9 mouse cellular contexts compared by ENCODE assay signal in genomic region chr2:116942321-116942791, GRCm38 (mm10).
A peak's percentile ranks its signal among the peaks of the same experiment; 100 is the strongest.
DNase-seq lines count a peak whose midpoint lies in the region; ATAC-seq lines count a peak whose summit lies in the region.
"Had no signal": no experiment of that assay in that cellular context is flagged by ENCODE, and none has a peak within 500 bp of the region (broad histone marks: within the 10 kb centered on the region; RNA-seq: fewer than 3 reads in every experiment).

No protein-coding gene starts in this region.

- H3K27me3 ChIP-seq in hindbrain, embryonic 10.5 days (ENCODE audit: insufficient read depth, poor library complexity, severe bottlenecking) = no peaks in the 10 kb centered on the region
- H3K27me3 ChIP-seq in hindbrain, embryonic 14.5 days (ENCODE audit: control insufficient read depth, insufficient read depth, low read length) = no peaks in the 10 kb centered on the region
- H3K27me3 ChIP-seq in liver, embryonic 11.5 days (replicated peaks; ENCODE audit: control insufficient read depth, insufficient read depth, low read length) = no peaks in the 10 kb centered on the region
- H3K27me3 ChIP-seq: embryonic facial prominence, embryonic 13.5 days had no signal

- no peak overlapping the region for H3K4me3 ChIP-seq in hindbrain, embryonic 10.5 days
- no peak overlapping the region for H3K4me3 ChIP-seq in hindbrain, embryonic 14.5 days (replicated peaks; ENCODE audit: low read length)
- no peak overlapping the region for H3K4me3 ChIP-seq in liver, embryonic 11.5 days (ENCODE audit: low read depth, low read length)
- H3K4me3 ChIP-seq: embryonic facial prominence, embryonic 13.5 days had no signal

- 58% methylated on average over 8 of the region's 8 CpGs for WGBS in hindbrain, embryonic 10.5 days
- 52% methylated on average over 8 of the region's 8 CpGs for WGBS in hindbrain, embryonic 14.5 days
- WGBS in liver, embryonic 11.5 days = 48% methylated on average over 8 of the region's 8 CpGs

- DNase-seq in hindbrain, embryonic 10.5 days (ENCODE audit: low spot score) = peak; percentile 4
- DNase-seq in hindbrain, embryonic 14.5 days (ENCODE audit: low spot score) = no peak
- DNase-seq in heart, adult 9 months (ENCODE audit: low spot score in 2 of 2) = peak; percentile 44 to 51
- DNase-seq in liver, embryonic 11.5 days (ENCODE audit: low spot score) = no peak
- DNase-seq in skeletal muscle tissue, adult 2 months (ENCODE audit: low read depth, low spot score) = peak; percentile 30
- no peak for DNase-seq in left cerebral cortex, adult 18-20 months (ENCODE audit: low spot score in 2 of 2)
- no peak for DNase-seq in adipocyte (ENCODE audit: low spot score)
- no peak for DNase-seq in layer of hippocampus, postnatal 36 days

- no peak overlapping the region for H3K9ac ChIP-seq in hindbrain, embryonic 14.5 days
- no peak overlapping the region for H3K9ac ChIP-seq in liver, embryonic 11.5 days (ENCODE audit: low read depth, low read length)
- H3K9ac ChIP-seq: embryonic facial prominence, embryonic 13.5 days had no signal

- no peaks in the 10 kb centered on the region for H3K9me3 ChIP-seq in hindbrain, embryonic 10.5 days
- H3K9me3 ChIP-seq in hindbrain, embryonic 14.5 days (ENCODE audit: control insufficient read depth, low read length) = no peaks in the 10 kb centered on the region
- no peaks in the 10 kb centered on the region for H3K9me3 ChIP-seq in liver, embryonic 11.5 days (ENCODE audit: control insufficient read depth, low read length)
- H3K9me3 ChIP-seq: embryonic facial prominence, embryonic 13.5 days had no signal

- no peak for ATAC-seq in hindbrain, embryonic 14.5 days (ENCODE audit: low FRiP score)
- ATAC-seq in liver, embryonic 11.5 days (replicated peaks; ENCODE audit: low FRiP score) = peak; percentile 71

- no peak overlapping the region for H3K4me2 ChIP-seq in hindbrain, embryonic 14.5 days (replicated peaks)
- no peak overlapping the region for H3K4me2 ChIP-seq in liver, embryonic 11.5 days
- H3K4me2 ChIP-seq: embryonic facial prominence, embryonic 13.5 days had no signal

- 0 out of 2 replicates have a peak overlapping the region, but pooled peaks have one; percentile 23 for H3K27ac ChIP-seq in hindbrain, embryonic 10.5 days
- no peak overlapping the region for H3K27ac ChIP-seq in hindbrain, embryonic 14.5 days
- H3K27ac ChIP-seq in liver, embryonic 11.5 days (ENCODE audit: low read depth, low read length) = peak overlapping the region; percentile 19; the same call in 1 of the 2 replicates
- H3K27ac ChIP-seq: embryonic facial prominence, embryonic 13.5 days had no signal

- peaks cover 8% of the 10 kb centered on the region for H3K4me1 ChIP-seq in hindbrain, embryonic 10.5 days (replicated peaks)
- H3K4me1 ChIP-seq in hindbrain, embryonic 14.5 days (replicated peaks; ENCODE audit: control insufficient read depth, insufficient read depth, low read length) = no peaks in the 10 kb centered on the region
- no peaks in the 10 kb centered on the region; the same call in 1 of the 2 replicates for H3K4me1 ChIP-seq in liver, embryonic 11.5 days (replicated peaks; ENCODE audit: control insufficient read depth, insufficient read depth, low read length)
- H3K4me1 ChIP-seq: embryonic facial prominence, embryonic 13.5 days had no signal

- no peaks in the 10 kb centered on the region for H3K36me3 ChIP-seq in hindbrain, embryonic 10.5 days
- no peaks in the 10 kb centered on the region for H3K36me3 ChIP-seq in hindbrain, embryonic 14.5 days (replicated peaks; ENCODE audit: control insufficient read depth, insufficient read depth)
- H3K36me3 ChIP-seq in liver, embryonic 11.5 days (ENCODE audit: control insufficient read depth, insufficient read depth, low read length) = no peaks in the 10 kb centered on the region
- H3K36me3 ChIP-seq: embryonic facial prominence, embryonic 13.5 days had no signal

Comparison
In these comparisons a context has a peak if more than half of its experiments do, and no peak if none do; other contexts are left out.
1. DNase-seq: peak in hindbrain, embryonic 10.5 days (single experiment), heart, adult 9 months (2 of 2) and skeletal muscle tissue, adult 2 months (single experiment); none in hindbrain, embryonic 14.5 days (single experiment), liver, embryonic 11.5 days (single experiment), left cerebral cortex, adult 18-20 months (0 of 2), adipocyte (single experiment) and layer of hippocampus, postnatal 36 days (0 of 2).